Mouse (Mus musculus): ENCODE measurements at regions not wholly inside any gene's neighbourhood (a gene's known extent, or its start where the extent isn't known, plus 50 kb on each side); places are given as distances from the start of the nearest gene placed in this dataset.

GRCm38 (mm10) chr9:41703091-41703490, 421.0 kb downstream of the Sorl1 start:
- H3K4me1 ChIP-seq (ENCODE audit: control insufficient read depth, insufficient read depth, low read length): peaks cover 15% of the 10 kb centered on the region
- TF ChIP-seq CTCF (IDR thresholded peaks at IDR 0.05; ENCODE audit: borderline replicate concordance, insufficient read depth, low read length) (no peak), POLR2A (IDR thresholded peaks at IDR 0.05; ENCODE audit: low read depth, low read length) (no peak)
- H3K27ac ChIP-seq (ENCODE audit: insufficient read depth, low read length): no peak overlapping the region
- H3K4me3 ChIP-seq (ENCODE audit: insufficient read depth, low read length): no peak overlapping the region

- TF ChIP-seq POLR2A (IDR thresholded peaks at IDR 0.05; ENCODE audit: low read depth, low read length): no peak
- TF ChIP-seq CTCF (IDR thresholded peaks at IDR 0.05; ENCODE audit: borderline replicate concordance, insufficient read depth, low read length): no peak
- no peak overlapping the region for H3K4me3 ChIP-seq (ENCODE audit: insufficient read depth, low read length)
- H3K4me1 ChIP-seq (ENCODE audit: control insufficient read depth, insufficient read depth, low read length): peaks cover 9% of the 10 kb centered on the region
- no peak overlapping the region for H3K27ac ChIP-seq (ENCODE audit: insufficient read depth, low read length)
Measured at GRCm38 (mm10) chr9:41700683-41701082, 423.4 kb downstream of the Sorl1 start.

DNA sequence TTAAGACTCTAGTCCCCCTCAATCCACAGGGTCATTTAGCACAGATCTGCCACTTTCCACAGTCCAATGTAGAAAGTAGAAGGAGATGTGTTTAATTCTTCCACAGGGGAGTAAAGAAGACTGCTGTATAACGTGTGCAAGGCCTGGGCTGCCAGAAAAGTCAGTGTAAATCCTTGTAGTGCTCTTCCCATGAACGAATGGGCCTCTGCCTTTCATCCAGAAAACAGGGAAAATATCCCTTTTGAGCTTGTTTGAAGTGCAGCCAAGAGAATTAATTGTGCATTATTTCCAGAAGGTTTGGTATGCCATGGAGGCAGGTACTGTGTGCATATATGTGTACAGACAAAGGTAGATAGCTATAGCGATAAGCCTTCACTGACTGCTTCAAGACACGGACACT, 425.1 kb downstream of the Sorl1 start:
- no peak overlapping the region for H3K27ac ChIP-seq (ENCODE audit: insufficient read depth, low read length)
- TF ChIP-seq CTCF (IDR thresholded peaks at IDR 0.05; ENCODE audit: borderline replicate concordance, insufficient read depth, low read length): no peak
- TF ChIP-seq POLR2A (IDR thresholded peaks at IDR 0.05; ENCODE audit: low read depth, low read length): no peak
- peaks cover 2% of the 10 kb centered on the region; the same call in 1 of the 2 replicates for H3K4me1 ChIP-seq (ENCODE audit: control insufficient read depth, insufficient read depth, low read length)

GRCm38 (mm10) chr9:41697611-41698467, 426.3 kb downstream of the Sorl1 start:
- no peak overlapping the region for H3K4me3 ChIP-seq (ENCODE audit: insufficient read depth, low read length)
- no peak for TF ChIP-seq CTCF (IDR thresholded peaks at IDR 0.05; ENCODE audit: borderline replicate concordance, insufficient read depth, low read length)
- TF ChIP-seq POLR2A (IDR thresholded peaks at IDR 0.05; ENCODE audit: low read depth, low read length): no peak
- H3K4me1 ChIP-seq (ENCODE audit: control insufficient read depth, insufficient read depth, low read length): peaks cover 2% of the 10 kb centered on the region; the same call in 1 of the 2 replicates
- H3K27ac ChIP-seq (ENCODE audit: insufficient read depth, low read length): no peak overlapping the region

More for the DNA sequence above, 425.1 kb downstream of the Sorl1 start:
- H3K4me3 ChIP-seq (ENCODE audit: insufficient read depth, low read length): no peak overlapping the region

DNA sequence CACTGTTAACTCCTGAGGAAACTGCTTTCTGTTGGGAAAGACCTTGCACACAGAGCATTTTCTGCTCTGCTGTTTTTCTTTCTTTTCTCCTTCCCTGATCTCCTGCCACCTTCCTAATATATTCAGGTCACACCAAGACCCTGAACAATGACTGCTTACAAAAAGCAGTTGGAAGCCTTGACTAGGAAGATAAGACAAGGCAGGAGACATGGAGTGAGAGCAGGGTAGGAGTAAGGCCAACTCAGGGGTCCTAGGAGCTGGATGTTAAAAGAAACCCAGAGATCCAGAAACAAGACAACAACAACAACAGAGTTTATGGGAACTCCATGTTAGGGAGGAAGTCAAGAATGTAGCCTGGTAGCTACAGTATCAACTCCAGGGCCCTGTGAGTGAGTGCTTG, 426.9 kb downstream of the Sorl1 start:
- Histone ChIP-seq H3K4me1 (ENCODE audit: control insufficient read depth, insufficient read depth, low read length) (peaks cover 2% of the 10 kb centered on the region; the same call in 1 of the 2 replicates), H3K4me3 (ENCODE audit: insufficient read depth, low read length) (no peak overlapping the region), H3K27ac (ENCODE audit: insufficient read depth, low read length) (no peak overlapping the region)
- TF ChIP-seq POLR2A (IDR thresholded peaks at IDR 0.05; ENCODE audit: low read depth, low read length): no peak

- Histone ChIP-seq H3K4me1 (ENCODE audit: control insufficient read depth, insufficient read depth, low read length) (no peaks in the 10 kb centered on the region), H3K4me3 (ENCODE audit: insufficient read depth, low read length) (no peak overlapping the region), H3K27ac (ENCODE audit: insufficient read depth, low read length) (no peak overlapping the region)
- TF ChIP-seq CTCF (IDR thresholded peaks at IDR 0.05; ENCODE audit: borderline replicate concordance, insufficient read depth, low read length) (no peak), POLR2A (IDR thresholded peaks at IDR 0.05; ENCODE audit: low read depth, low read length) (no peak)
Measured at GRCm38 (mm10) chr9:41682911-41683310, 441.2 kb downstream of the Sorl1 start.

- H3K27ac ChIP-seq (ENCODE audit: insufficient read depth, low read length): no peak overlapping the region
- no peak for TF ChIP-seq CTCF (IDR thresholded peaks at IDR 0.05; ENCODE audit: borderline replicate concordance, insufficient read depth, low read length)
- no peak for TF ChIP-seq POLR2A (IDR thresholded peaks at IDR 0.05; ENCODE audit: low read depth, low read length)
- no peaks in the 10 kb centered on the region for H3K4me1 ChIP-seq (ENCODE audit: control insufficient read depth, insufficient read depth, low read length)
- H3K4me3 ChIP-seq (ENCODE audit: insufficient read depth, low read length): no peak overlapping the region
Measured at GRCm38 (mm10) chr9:41675656-41676055, 448.4 kb downstream of the Sorl1 start.

DNA sequence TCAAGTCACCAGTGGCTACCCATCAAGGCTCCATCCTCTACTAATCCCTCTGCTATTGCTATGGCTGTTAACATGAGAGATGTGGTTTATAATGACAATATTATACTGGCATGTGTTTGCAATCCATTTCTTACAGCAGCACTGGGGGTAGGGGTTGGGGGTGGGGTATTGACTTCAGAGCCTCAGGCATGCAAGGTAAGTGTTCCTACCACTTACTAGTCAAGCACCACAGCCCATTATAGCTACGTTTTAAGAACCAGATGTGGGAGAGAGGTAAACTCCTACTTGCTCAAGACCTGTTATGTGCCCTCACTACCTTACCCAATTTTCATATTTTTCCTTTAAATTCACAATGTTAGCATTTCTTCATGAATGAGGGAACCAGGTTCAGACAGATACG, 451.1 kb downstream of the Sorl1 start:
- no peak for TF ChIP-seq CTCF (IDR thresholded peaks at IDR 0.05; ENCODE audit: borderline replicate concordance, insufficient read depth, low read length)
- TF ChIP-seq POLR2A (IDR thresholded peaks at IDR 0.05; ENCODE audit: low read depth, low read length): no peak
- H3K4me3 ChIP-seq (ENCODE audit: insufficient read depth, low read length): no peak overlapping the region

GRCm38 (mm10) chr9:41668741-41669140, 455.4 kb downstream of the Sorl1 start:
- no peak for TF ChIP-seq POLR2A (IDR thresholded peaks at IDR 0.05; ENCODE audit: low read depth, low read length)
- TF ChIP-seq CTCF (IDR thresholded peaks at IDR 0.05; ENCODE audit: borderline replicate concordance, insufficient read depth, low read length): no peak
- Histone ChIP-seq H3K27ac (ENCODE audit: insufficient read depth, low read length) (no peak overlapping the region), H3K4me3 (ENCODE audit: insufficient read depth, low read length) (no peak overlapping the region), H3K4me1 (ENCODE audit: control insufficient read depth, insufficient read depth, low read length) (no peaks in the 10 kb centered on the region; the same call in none of the 2 replicates)

More for the DNA sequence above, 451.1 kb downstream of the Sorl1 start:
- Histone ChIP-seq H3K4me1 (ENCODE audit: control insufficient read depth, insufficient read depth, low read length) (no peaks in the 10 kb centered on the region), H3K27ac (ENCODE audit: insufficient read depth, low read length) (no peak overlapping the region)

- H3K27ac ChIP-seq (ENCODE audit: insufficient read depth, low read length): no peak overlapping the region
- TF ChIP-seq CTCF (IDR thresholded peaks at IDR 0.05; ENCODE audit: borderline replicate concordance, insufficient read depth, low read length) (no peak), POLR2A (IDR thresholded peaks at IDR 0.05; ENCODE audit: low read depth, low read length) (no peak)
- peaks cover 7% of the 10 kb centered on the region for H3K4me1 ChIP-seq (ENCODE audit: control insufficient read depth, insufficient read depth, low read length)
- H3K4me3 ChIP-seq (ENCODE audit: insufficient read depth, low read length): no peak overlapping the region
Measured at GRCm38 (mm10) chr9:41665000-41665685, 459.0 kb downstream of the Sorl1 start.
